Mouse (Mus musculus) hindbrain, embryonic 13.5 days (tissue): ENCODE measurements around the gene Irak2. TPM values are rescaled to one million over a fixed set of nuclear protein-coding genes. Genes with fewer than 3 reads are reported as not detected.
A peak's percentile ranks its signal among the peaks of the same experiment; 100 is the strongest.

ENCODE experiments used
- ATAC-seq: fragments of 200-750 bp; cut with Nextera tagmentation; 2 replicates; pipeline ENCODE4 v1.8.0; 2017; ENCODE audit warnings: moderate TSS enrichment; ENCODE audit not compliant: low FRiP score
- H3K27ac ChIP-seq: fragments of 300-500 bp; sonication (generic); 2 replicates; pipeline ENCODE4 v1.5.1; 2015; ENCODE audit warnings: inconsistent platforms, mild to moderate bottlenecking, moderate library complexity
- H3K27me3 ChIP-seq: fragments of 300-500 bp; sonication (generic); 2 replicates; pipeline ENCODE4 v1.6.1; 2015; ENCODE audit warnings: mild to moderate bottlenecking, inconsistent platforms
- H3K36me3 ChIP-seq: fragments of 300-500 bp; sonication (generic); 2 replicates; pipeline ENCODE4 v1.6.1; 2015; ENCODE audit warnings: mild to moderate bottlenecking, inconsistent platforms
- H3K4me1 ChIP-seq: fragments of 300-500 bp; sonication (generic); replicated peaks from 2 replicates; pipeline ENCODE4 v1.6.1; 2015; ENCODE audit warnings: inconsistent platforms
- H3K4me2 ChIP-seq: fragments of 300-500 bp; sonication (generic); 2 replicates; pipeline ENCODE4 v1.6.1; 2015; ENCODE audit warnings: inconsistent platforms, mild to moderate bottlenecking, moderate library complexity
- H3K4me3 ChIP-seq: fragments of 300-500 bp; sonication (generic); 2 replicates; pipeline ENCODE4 v1.5.1; 2015; ENCODE audit warnings: mild to moderate bottlenecking, inconsistent platforms
- H3K9ac ChIP-seq: fragments of 300-500 bp; sonication (generic); 2 replicates; pipeline ENCODE4 v1.6.1; 2015; ENCODE audit warnings: mild to moderate bottlenecking, inconsistent platforms
- H3K9me3 ChIP-seq: fragments of 300-500 bp; sonication (generic); 2 replicates; pipeline ENCODE4 v1.6.1; 2016; ENCODE audit warnings: inconsistent platforms
- WGBS: fragments of 180-500 bp; shearing (Covaris S2); methylation state at CpG from one replicate; pipeline ENCODE4 v1.1.7; 2015; 5-methylcytosine and 5-hydroxymethylcytosine counted together
- microRNA-seq: library from miRNA; unstranded; fragments of <30 nt; microRNA quantifications from one replicate; pipeline ENCODE4, GENCODE M21; 2016
- polyA plus RNA-seq: library from polyadenylated mRNA; unstranded; fragments of >200 nt; fragmentation: Nextera tagmentation; extraction: Ambion mirVana; gene quantifications from 2 replicates; pipeline ENCODE4 v1.2.1, GENCODE M21; 2015

The Irak2 gene
- polyA plus RNA-seq, 1 experiment from 2014 or later: 1.7 TPM

- H3K9me3 ChIP-seq: no peaks in the 10 kb centered on the region
- 90% methylated on average over 3 of the region's 3 CpGs for WGBS
- H3K36me3 ChIP-seq: peaks cover 96% of the 10 kb centered on the region
- no peak overlapping the region for H3K4me3 ChIP-seq
- no peak overlapping the region for H3K9ac ChIP-seq
- no peaks in the 10 kb centered on the region for H3K27me3 ChIP-seq
- no peak overlapping the region for H3K27ac ChIP-seq
- H3K4me1 ChIP-seq: no peaks in the 10 kb centered on the region
- ATAC-seq: no peak
- no peak overlapping the region for H3K4me2 ChIP-seq
Measured at GRCm38 (mm10) chr6:113731296-113731695, 93.0 kb downstream of the Irak2 start.

- peaks cover 17% of the 10 kb centered on the region for H3K4me1 ChIP-seq
- H3K4me3 ChIP-seq: no peak overlapping the region
- no peaks in the 10 kb centered on the region for H3K27me3 ChIP-seq
- no peaks in the 10 kb centered on the region for H3K9me3 ChIP-seq
- H3K27ac ChIP-seq: no peak overlapping the region
- no peak overlapping the region for H3K4me2 ChIP-seq
- no peak overlapping the region for H3K9ac ChIP-seq
- 97% methylated on average over 9 of the region's 9 CpGs for WGBS
- no peak for ATAC-seq
- peaks cover 55% of the 10 kb centered on the region for H3K36me3 ChIP-seq
Measured at GRCm38 (mm10) chr6:113737318-113738046, 99.2 kb downstream of the Irak2 start.

GRCm38 (mm10) chr6:113740236-113741217, 102.3 kb downstream of the Irak2 start, which contains the start of gene Sec13:
Gene Sec13, minus strand, starts transcription at chr6:113740743.
- WGBS: 7% methylated on average over 41 of the region's 41 CpGs

GRCm38 (mm10) chr6:113741425-113741824, 103.2 kb downstream of the Irak2 start:
- 74% methylated on average over 2 of the region's 2 CpGs for WGBS
- Histone ChIP-seq H3K4me2 (no peak overlapping the region), H3K4me3 (no peak overlapping the region), H3K27ac (no peak overlapping the region), H3K4me1 (peaks cover 17% of the 10 kb centered on the region), H3K27me3 (peaks cover 4% of the 10 kb centered on the region; the same call in 1 of the 2 replicates), H3K36me3 (peaks cover 21% of the 10 kb centered on the region), H3K9me3 (no peaks in the 10 kb centered on the region), H3K9ac (no peak overlapping the region)
- ATAC-seq: no peak

More at GRCm38 (mm10) chr6:113740236-113741217, 102.3 kb downstream of the Irak2 start, which contains the start of gene Sec13:
- Histone ChIP-seq H3K36me3 (peaks cover 28% of the 10 kb centered on the region), H3K27ac (peak within 1 kb of the TSS; percentile 72), H3K9ac (peak within 1 kb of the TSS; percentile 93), H3K4me3 (peak within 1 kb of the TSS; percentile 85), H3K27me3 (peaks cover 4% of the 10 kb centered on the region; the same call in 1 of the 2 replicates), H3K9me3 (no peaks in the 10 kb centered on the region), H3K4me2 (peak within 1 kb of the TSS; percentile 96), H3K4me1 (peaks cover 17% of the 10 kb centered on the region)
- peak; percentile 89 for ATAC-seq

GRCm38 (mm10) chr6:113742321-113742720, 104.1 kb downstream of the Irak2 start:
- H3K4me2 ChIP-seq: no peak overlapping the region
- no peak overlapping the region for H3K27ac ChIP-seq
- no peak overlapping the region for H3K4me3 ChIP-seq
- H3K9ac ChIP-seq: no peak overlapping the region
- ATAC-seq: no peak
- peaks cover 4% of the 10 kb centered on the region; the same call in 1 of the 2 replicates for H3K27me3 ChIP-seq
- H3K4me1 ChIP-seq: peaks cover 17% of the 10 kb centered on the region
- H3K36me3 ChIP-seq: peaks cover 16% of the 10 kb centered on the region
- no peaks in the 10 kb centered on the region for H3K9me3 ChIP-seq
- WGBS: 77% methylated on average over 1 of the region's 1 CpGs

- H3K4me1 ChIP-seq: peaks cover 17% of the 10 kb centered on the region
- H3K27ac ChIP-seq: no peak overlapping the region
- no peak overlapping the region for H3K4me2 ChIP-seq
- peaks cover 4% of the 10 kb centered on the region; the same call in 1 of the 2 replicates for H3K27me3 ChIP-seq
- H3K9me3 ChIP-seq: no peaks in the 10 kb centered on the region
- H3K9ac ChIP-seq: no peak overlapping the region
- ATAC-seq: no peak
- H3K36me3 ChIP-seq: peaks cover 14% of the 10 kb centered on the region
- WGBS: 64% methylated on average over 1 of the region's 1 CpGs
- no peak overlapping the region for H3K4me3 ChIP-seq
Measured at GRCm38 (mm10) chr6:113743111-113743510, 104.8 kb downstream of the Irak2 start.

Small RNA genes lying within 50 kb of the gene (microRNA-seq; reads per million reads assigned to microRNA genes)
- 0.70 reads per million for gene Mir7042

Other genes with a start within 250 kb of the Irak2 start
- 11.8 TPM in 2 replicates for gene Ttll3, start 249.2 kb upstream of the Irak2 start, polyA plus RNA-seq
- 17.5 and 19.5 TPM in 2 replicates for gene Rpusd3, start 219.1 kb upstream of the Irak2 start, polyA plus RNA-seq
- not detected in 2 replicates for gene Cidec, start 202.7 kb upstream of the Irak2 start, polyA plus RNA-seq
- gene Jagn1, start 195.9 kb upstream of the Irak2 start, polyA plus RNA-seq: 92.9 and 96.9 TPM in 2 replicates
- gene Il17re, start 180.0 kb upstream of the Irak2 start, polyA plus RNA-seq: 0.09 and 0.17 TPM in 2 replicates
- gene Il17rc, start 167.0 kb upstream of the Irak2 start, polyA plus RNA-seq: 2.0 and 2.4 TPM in 2 replicates
- gene Creld1, start 155.2 kb upstream of the Irak2 start, polyA plus RNA-seq: 67.2 and 72.4 TPM in 2 replicates
- gene Prrt3, start 136.5 kb upstream of the Irak2 start, polyA plus RNA-seq: 5.3 and 7.1 TPM in 2 replicates
- 105 and 110 TPM in 2 replicates for gene Emc3, start 106.8 kb upstream of the Irak2 start, polyA plus RNA-seq
- 3.0 and 3.2 TPM in 2 replicates for gene Fancd2, start 106.8 kb upstream of the Irak2 start, polyA plus RNA-seq
- gene Fancd2os, start 37.8 kb upstream of the Irak2 start, polyA plus RNA-seq: 0.19 and 0.23 TPM in 2 replicates
- 235 and 248 TPM in 2 replicates for gene Brk1, start 33.7 kb upstream of the Irak2 start, polyA plus RNA-seq
- 65.0 and 68.5 TPM in 2 replicates for gene Vhl, start 14.5 kb upstream of the Irak2 start, polyA plus RNA-seq
- gene Tatdn2, start 58.6 kb downstream of the Irak2 start, polyA plus RNA-seq: 0.72 and 0.83 TPM in 2 replicates
- gene Ghrl, start 81.4 kb downstream of the Irak2 start, polyA plus RNA-seq: 0.29 TPM in 1 of 2 replicates, not detected in the other
- gene Sec13, start 102.3 kb downstream of the Irak2 start, polyA plus RNA-seq: 216 and 218 TPM in 2 replicates